Mouse (Mus musculus) brain, embryonic 14.5 days (tissue): ENCODE measurements around the gene Masp1.

Experiments used
- CTCF ChIP-seq: fragments of 200-500 bp; IDR thresholded peaks from 2 replicates; pipeline ENCODE4 v1.5.1; 2012; ENCODE audit warnings: inconsistent platforms, mild to moderate bottlenecking, moderate library complexity, borderline replicate concordance; ENCODE audit not compliant: insufficient read depth, insufficient read length; ENCODE audit errors: extremely low read depth
- POLR2A ChIP-seq: fragments of 200-500 bp; IDR thresholded peaks from 2 replicates; pipeline ENCODE4 v1.6.1; 2012; ENCODE audit warnings: mild to moderate bottlenecking, inconsistent platforms, borderline replicate concordance; ENCODE audit not compliant: poor library complexity, insufficient read depth, insufficient read length, severe bottlenecking; ENCODE audit errors: extremely low read depth

DNA sequence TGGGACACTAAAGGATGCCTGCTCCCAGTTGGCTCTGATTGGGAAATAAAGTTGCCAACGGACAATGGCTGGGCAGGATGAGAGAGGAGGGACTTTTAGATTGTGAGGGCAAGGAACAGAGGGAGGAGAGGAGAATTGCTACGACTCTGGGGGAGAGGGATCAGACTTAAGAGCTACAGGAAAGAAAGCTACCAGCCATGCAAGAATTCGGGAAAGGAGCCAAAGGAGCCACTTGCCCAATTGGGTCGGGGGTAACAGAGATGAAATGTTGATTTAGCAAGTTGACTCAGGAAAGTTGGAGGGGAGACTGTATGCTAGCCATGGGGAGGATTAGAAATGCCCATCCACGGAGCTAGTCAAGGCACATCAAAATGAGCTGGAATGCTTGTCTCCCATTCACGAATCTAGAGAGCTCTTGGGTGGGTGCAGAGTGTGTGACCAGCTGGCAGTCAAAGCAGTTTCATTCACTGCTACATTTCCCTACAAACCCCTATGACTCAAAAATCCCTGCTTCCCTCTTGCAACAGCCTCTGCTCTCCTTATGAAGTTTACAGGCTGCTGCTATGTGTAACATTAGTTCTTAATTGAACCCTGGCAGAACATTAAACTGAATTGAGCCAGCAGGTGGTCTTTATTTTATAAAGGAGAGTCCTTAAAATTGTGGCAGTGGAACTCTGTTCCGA, 61.6 kb downstream of the Masp1 start:
- TF ChIP-seq POLR2A = no peak
- TF ChIP-seq CTCF = no peak
